Mouse (Mus musculus): ENCODE measurements around the gene Asb15.

- TF ChIP-seq POLR2A (IDR thresholded peaks at IDR 0.05; ENCODE audit: low read depth, low read length) (no peak), CTCF (IDR thresholded peaks at IDR 0.05; ENCODE audit: borderline replicate concordance, insufficient read depth, low read length) (no peak)
Measured at GRCm38 (mm10) chr6:24554427-24555086, 26.6 kb downstream of the Asb15 start.

Measured in embryonic fibroblast, embryonic 13.5 days (primary cell).